Mouse (Mus musculus) liver, embryonic 11.5 days (tissue): Measurements from ENCODE around the gene Ormdl1. TPM values are rescaled to one million over a fixed set of nuclear protein-coding genes. Genes with fewer than 3 reads are reported as not detected.
"Not testable (repeated sequence)": the region's sequence is repeated elsewhere in the genome, so short reads cannot be mapped to it uniquely, and the experiment has no call there.

Source experiments
- ATAC-seq: fragments of 200-750 bp; cut with Nextera tagmentation; replicated peaks from 2 replicates; pipeline ENCODE4 v1.8.0; 2017; ENCODE audit warnings: moderate number of reproducible peaks, mild to moderate bottlenecking, moderate TSS enrichment, moderate library complexity; ENCODE audit not compliant: low FRiP score
- DNase-seq: peaks from one replicate; pipeline ENCODE4 v3.0.0-alpha.2; 2017; ENCODE audit warnings: low spot score
- H3K27ac ChIP-seq: fragments of 300-500 bp; sonication (generic); 2 replicates; pipeline ENCODE4 v1.5.1; 2014; ENCODE audit warnings: mild to moderate bottlenecking, low read depth, low read length, control low read depth
- H3K27me3 ChIP-seq: fragments of 300-500 bp; sonication (generic); replicated peaks from 2 replicates; pipeline ENCODE4 v1.6.1; 2014; ENCODE audit warnings: low read length, mixed read lengths; ENCODE audit not compliant: control insufficient read depth, insufficient read depth
- H3K36me3 ChIP-seq: fragments of 300-500 bp; sonication (generic); 2 replicates; pipeline ENCODE4 v1.6.1; 2014; ENCODE audit warnings: mild to moderate bottlenecking, low read length, moderate library complexity, mixed read lengths; ENCODE audit not compliant: control insufficient read depth, insufficient read depth
- H3K4me1 ChIP-seq: fragments of 300-500 bp; sonication (generic); replicated peaks from 2 replicates; pipeline ENCODE4 v1.6.1; 2014; ENCODE audit warnings: low read length, mixed read lengths; ENCODE audit not compliant: control insufficient read depth, insufficient read depth
- H3K4me2 ChIP-seq: fragments of 300-500 bp; sonication (generic); 2 replicates; pipeline ENCODE4 v1.6.1; 2014; ENCODE audit warnings: mild to moderate bottlenecking, control low read depth, moderate library complexity
- H3K4me3 ChIP-seq: fragments of 300-500 bp; sonication (generic); 2 replicates; pipeline ENCODE4 v1.5.1; 2014; ENCODE audit warnings: low read depth, low read length, control low read depth
- H3K9ac ChIP-seq: fragments of 300-500 bp; sonication (generic); 2 replicates; pipeline ENCODE4 v1.6.1; 2014; ENCODE audit warnings: low read depth, low read length, control low read depth
- H3K9me3 ChIP-seq: fragments of 300-500 bp; sonication (generic); 2 replicates; pipeline ENCODE4 v1.6.1; 2016; ENCODE audit warnings: low read length, inconsistent platforms, mixed read lengths; ENCODE audit not compliant: control insufficient read depth
- WGBS: fragments of 180-500 bp; shearing (Covaris S2); extraction: QIAGEN DNeasy Blood & Tissue Kit; methylation state at CpG from one replicate; pipeline ENCODE4 v1.1.7; 2014; 5-methylcytosine and 5-hydroxymethylcytosine counted together
- polyA plus RNA-seq: library from polyadenylated mRNA; unstranded; fragments of >200 nt; fragmentation: Nextera tagmentation; extraction: Ambion mirVana; gene quantifications from 2 replicates; pipeline ENCODE4 v1.2.1, GENCODE M21; 2014

Ormdl1 gene
- polyA plus RNA-seq, 1 experiment from 2014 or later, result 51.1 TPM

DNA sequence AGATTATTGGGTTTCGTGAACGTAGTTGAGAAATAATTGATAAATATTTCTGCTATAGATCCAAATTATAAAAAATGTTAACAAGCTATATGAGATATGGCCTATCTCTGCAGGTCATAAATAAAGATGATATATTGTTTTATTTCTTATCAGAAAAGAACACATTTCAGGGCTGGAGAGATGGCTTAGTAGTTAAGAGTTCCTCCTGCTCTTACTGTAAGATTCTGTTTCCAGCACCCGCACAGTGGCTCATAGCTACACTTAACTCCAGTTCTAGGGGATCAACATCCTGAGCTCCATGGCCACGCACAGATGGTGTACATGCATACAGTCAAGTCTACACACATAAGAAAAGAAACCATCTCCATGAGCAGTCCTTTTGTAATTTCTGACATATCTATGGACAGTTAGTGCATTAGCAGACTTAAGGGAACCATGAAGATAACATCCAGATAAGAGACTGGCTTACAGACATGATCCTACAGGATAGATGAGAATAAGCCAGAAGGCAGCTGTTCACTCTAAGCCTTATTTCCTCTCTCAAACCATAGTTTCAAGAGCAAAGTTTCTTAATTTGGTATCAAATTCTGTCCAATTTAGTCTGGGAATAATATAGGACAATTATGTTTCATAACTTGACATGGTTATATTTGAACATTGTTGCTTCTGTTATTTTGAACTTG, 24.9 kb downstream of the Ormdl1 start:
- Histone ChIP-seq H3K4me1 (0 out of 2 replicates have a peak, but pooled peaks cover 3% of the 10 kb centered on the region), H3K36me3 (peaks cover 11% of the 10 kb centered on the region), H3K27me3 (no peaks in the 10 kb centered on the region), H3K4me3 (no peak overlapping the region), H3K4me2 (no peak overlapping the region), H3K27ac (no peak overlapping the region), H3K9me3 (no peaks in the 10 kb centered on the region), H3K9ac (no peak overlapping the region)
- ATAC-seq (peak; percentile 47; the same call in 1 of the 2 replicates), DNase-seq (no peak)
- WGBS, result 87% methylated on average over 4 of the region's 4 CpGs

DNA sequence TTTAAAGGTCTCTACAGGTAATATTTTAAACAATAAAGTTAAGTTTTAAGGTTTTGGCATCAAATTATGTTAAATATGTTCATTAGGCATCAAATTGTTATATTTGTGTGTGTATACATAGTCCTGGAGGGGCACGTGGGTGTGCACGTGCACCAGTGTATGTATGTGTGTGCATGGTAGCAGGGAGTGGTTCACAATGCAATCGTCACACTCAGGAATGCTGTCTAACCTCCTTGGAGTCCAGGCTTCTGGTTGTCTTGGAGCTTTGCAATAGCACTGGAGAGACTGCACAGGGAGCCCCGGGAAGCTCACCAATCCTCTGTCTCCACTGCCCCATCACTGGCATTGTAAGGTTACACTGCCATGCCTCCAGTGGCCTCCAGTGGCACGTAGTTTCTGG, 26.4 kb downstream of the Ormdl1 start:
- no peak overlapping the region for H3K9ac ChIP-seq
- 90% methylated on average over 5 of the region's 5 CpGs for WGBS
- ATAC-seq, result no peak
- no peak overlapping the region for H3K4me2 ChIP-seq
- H3K27ac ChIP-seq, result no peak overlapping the region
- 0 out of 2 replicates have a peak, but pooled peaks cover 3% of the 10 kb centered on the region for H3K4me1 ChIP-seq
- no peak overlapping the region for H3K4me3 ChIP-seq
- H3K27me3 ChIP-seq, result no peaks in the 10 kb centered on the region
- DNase-seq, result no peak
- peaks cover 3% of the 10 kb centered on the region for H3K36me3 ChIP-seq
- H3K9me3 ChIP-seq, result no peaks in the 10 kb centered on the region

DNA sequence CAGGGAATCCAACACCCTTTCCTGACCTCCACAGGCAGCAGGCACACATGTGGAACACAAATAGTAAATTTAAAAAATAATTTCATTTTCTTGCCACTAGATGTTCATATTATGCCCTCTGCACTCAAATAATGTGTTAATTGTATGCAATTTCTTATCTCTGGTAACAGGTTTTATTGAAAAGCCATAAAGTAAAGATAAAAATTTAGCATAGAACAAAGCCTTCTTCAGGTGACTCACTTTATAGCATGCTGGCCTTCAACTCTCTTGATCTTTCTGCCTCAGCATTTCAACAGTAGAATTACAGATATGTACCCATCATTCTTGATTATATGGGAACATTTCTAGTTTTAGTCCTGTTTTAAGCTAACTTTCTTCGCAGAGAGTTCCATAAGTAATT, 27.4 kb downstream of the Ormdl1 start:
- Histone ChIP-seq H3K4me3 (no peak overlapping the region), H3K9me3 (no peaks in the 10 kb centered on the region), H3K4me1 (0 out of 2 replicates have a peak, but pooled peaks cover 3% of the 10 kb centered on the region), H3K9ac (no peak overlapping the region), H3K27me3 (no peaks in the 10 kb centered on the region), H3K4me2 (no peak overlapping the region), H3K27ac (no peak overlapping the region), H3K36me3 (0 out of 2 replicates have a peak, but pooled peaks cover 3% of the 10 kb centered on the region)
- 94% methylated on average over 1 of the region's 1 CpGs for WGBS
- DNase-seq (no peak), ATAC-seq (no peak)

DNA sequence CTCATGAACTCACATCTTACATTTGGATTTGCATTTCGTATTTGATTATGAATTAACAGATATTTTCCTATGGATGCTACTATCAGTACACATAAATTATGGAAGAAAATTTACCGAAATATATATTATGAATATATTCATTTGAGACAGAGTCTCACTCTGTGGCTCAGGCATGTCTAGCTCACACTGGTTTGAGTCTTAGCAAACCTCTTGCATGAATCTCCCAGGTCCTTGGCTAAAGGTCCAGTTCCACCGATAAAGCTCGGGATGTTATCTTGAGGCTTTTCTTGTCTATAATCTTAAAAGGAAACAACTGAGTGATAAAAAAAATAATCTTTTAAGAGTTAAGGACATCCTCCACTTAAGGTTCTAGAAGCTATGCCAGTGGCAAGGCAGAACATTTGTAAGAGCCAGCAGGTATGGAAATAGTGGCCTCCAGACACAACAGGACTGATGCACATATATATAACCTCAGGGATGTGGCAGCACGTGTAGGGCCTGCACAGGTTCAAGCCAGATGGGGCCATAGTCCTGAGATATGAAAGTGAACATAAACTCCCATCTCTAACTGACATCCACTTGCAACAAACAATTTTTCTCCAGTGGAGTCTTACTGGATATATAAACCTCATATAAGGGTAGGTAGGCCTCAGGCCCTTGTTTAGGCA, 28.1 kb downstream of the Ormdl1 start:
- no peaks in the 10 kb centered on the region for H3K27me3 ChIP-seq
- no peak overlapping the region for H3K27ac ChIP-seq
- 0 out of 2 replicates have a peak, but pooled peaks cover 3% of the 10 kb centered on the region for H3K4me1 ChIP-seq
- H3K4me2 ChIP-seq, result no peak overlapping the region
- H3K9me3 ChIP-seq, result no peaks in the 10 kb centered on the region
- 87% methylated on average over 5 of the region's 5 CpGs for WGBS
- no peak overlapping the region for H3K4me3 ChIP-seq
- H3K9ac ChIP-seq, result no peak overlapping the region
- H3K36me3 ChIP-seq, result 0 out of 2 replicates have a peak, but pooled peaks cover 3% of the 10 kb centered on the region
- DNase-seq, result no peak
- ATAC-seq, result no peak

DNA sequence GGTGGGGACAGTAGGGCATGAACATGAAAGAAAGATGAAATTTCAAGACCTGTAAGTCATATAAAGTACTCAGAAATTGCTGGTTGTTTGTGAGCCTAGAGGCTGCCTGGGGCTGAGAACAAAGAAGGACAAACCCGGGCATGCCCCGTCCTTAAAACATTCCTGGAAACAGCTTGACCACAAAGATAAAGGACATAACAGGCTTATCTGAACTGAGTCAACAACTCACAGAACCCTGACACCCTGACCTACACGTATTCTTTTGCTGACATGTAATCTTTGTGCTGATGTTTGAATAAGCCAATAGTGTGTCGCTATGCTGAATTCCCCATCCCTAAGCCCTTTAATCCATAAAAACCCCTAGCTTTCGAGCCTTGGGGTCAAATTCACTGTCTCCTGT, 36.6 kb downstream of the Ormdl1 start:
- H3K27ac ChIP-seq, H3K4me1 ChIP-seq, H3K9ac ChIP-seq, H3K4me2 ChIP-seq, H3K27me3 ChIP-seq, H3K36me3 ChIP-seq, ATAC-seq, H3K9me3 ChIP-seq, H3K4me3 ChIP-seq, DNase-seq: not testable (repeated sequence)
- WGBS, result 41% methylated on average over 5 of the region's 5 CpGs

DNA sequence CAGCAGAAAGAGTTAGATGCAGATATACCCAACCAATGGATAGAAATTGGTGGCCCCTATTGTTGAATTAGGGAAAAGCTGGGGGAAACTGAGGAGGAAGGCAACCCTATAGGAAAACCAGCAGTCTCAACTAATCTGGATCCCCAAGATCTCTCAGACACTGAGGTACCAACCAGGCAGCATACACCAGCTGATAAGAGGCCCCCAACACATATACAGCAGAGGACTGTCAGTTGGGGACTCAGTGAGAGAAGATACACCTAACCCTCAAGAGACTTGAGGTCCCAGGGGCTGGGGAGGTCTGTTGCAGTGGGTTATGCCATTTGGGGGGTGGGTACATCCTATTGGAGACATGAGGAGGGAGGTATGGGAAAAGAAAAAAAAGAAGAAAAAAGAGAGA, 38.6 kb downstream of the Ormdl1 start:
- DNase-seq, result no peak
- Histone ChIP-seq H3K4me3 (no peak overlapping the region), H3K9ac (no peak overlapping the region), H3K4me2 (no peak overlapping the region), H3K27ac (no peak overlapping the region), H3K36me3 (no peaks in the 10 kb centered on the region; the same call in 1 of the 2 replicates), H3K4me1 (no peaks in the 10 kb centered on the region; the same call in 1 of the 2 replicates), H3K27me3 (no peaks in the 10 kb centered on the region), H3K9me3 (no peaks in the 10 kb centered on the region)
- peak; percentile 68; the same call in 1 of the 2 replicates for ATAC-seq

DNA sequence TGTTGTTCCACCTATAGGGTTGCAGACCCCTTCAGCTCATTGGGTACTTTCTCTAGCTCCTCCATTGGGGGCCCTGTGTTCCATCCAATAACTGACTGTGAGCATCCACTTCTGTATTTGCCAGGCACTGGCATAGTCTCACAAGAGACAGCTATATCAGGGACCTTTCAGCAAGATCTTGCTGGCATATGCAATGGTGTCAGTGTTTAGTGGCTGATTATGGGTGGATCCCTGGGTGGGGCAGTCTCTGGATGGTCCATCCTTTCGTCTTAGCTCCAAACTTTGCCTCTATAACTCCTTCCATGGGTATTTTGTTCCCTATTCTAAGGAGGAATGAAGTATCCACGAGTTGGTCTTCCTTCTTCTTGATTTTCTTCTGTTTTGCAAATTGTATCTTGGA, 40.5 kb downstream of the Ormdl1 start:
- 50% methylated on average over 2 of the region's 2 CpGs for WGBS
- not testable (repeated sequence) for H3K4me1 ChIP-seq, H3K4me2 ChIP-seq, H3K4me3 ChIP-seq, H3K27me3 ChIP-seq, H3K27ac ChIP-seq, H3K9ac ChIP-seq, DNase-seq, ATAC-seq, H3K9me3 ChIP-seq, H3K36me3 ChIP-seq

DNA sequence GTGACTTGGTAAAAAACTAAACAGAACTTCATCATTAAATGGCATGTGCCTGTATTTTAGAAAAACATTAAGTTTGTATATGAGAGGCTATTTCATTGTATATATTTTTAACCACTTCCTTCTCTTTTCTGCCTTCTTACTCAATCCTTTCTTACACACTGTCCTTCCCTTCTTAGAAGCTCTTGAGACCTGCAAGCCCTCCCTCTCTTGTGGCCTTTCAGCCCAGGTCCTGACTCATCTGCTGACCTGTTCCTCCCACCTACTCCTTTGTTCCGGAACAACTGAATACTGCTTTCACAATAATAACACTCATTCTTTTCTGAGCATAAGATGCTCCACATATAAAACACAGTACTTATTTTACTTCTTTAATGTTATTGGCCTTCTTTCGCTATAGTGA, 44.2 kb downstream of the Ormdl1 start:
- Histone ChIP-seq H3K9me3 (peaks cover 3% of the 10 kb centered on the region; the same call in 1 of the 2 replicates), H3K27ac (no peak overlapping the region), H3K27me3 (no peaks in the 10 kb centered on the region), H3K9ac (no peak overlapping the region), H3K4me3 (no peak overlapping the region), H3K36me3 (peaks cover 17% of the 10 kb centered on the region), H3K4me1 (no peaks in the 10 kb centered on the region), H3K4me2 (no peak overlapping the region)
- no peak for DNase-seq
- WGBS, result 92% methylated on average over 2 of the region's 2 CpGs
- no peak for ATAC-seq
